Mouse (Mus musculus) heart, postnatal 0 days (tissue): ENCODE measurements at regions not wholly inside any gene's neighbourhood (a gene's known extent, or its start where the extent isn't known, plus 50 kb on each side); places are given as distances from the start of the nearest gene placed in this dataset.
A peak's percentile ranks its signal among the peaks of the same experiment; 100 is the strongest.

Experiments
- ATAC-seq: fragments of 200-750 bp; cut with Nextera tagmentation; 2 replicates; pipeline ENCODE4 v1.8.0; 2017; ENCODE audit warnings: low read depth, moderate number of reproducible peaks, moderate library complexity; ENCODE audit not compliant: insufficient read depth
- DNase-seq: peaks from one replicate; pipeline ENCODE4 v3.0.0-alpha.2; 2016; ENCODE audit warnings: low spot score
- H3K27ac ChIP-seq: fragments of 300-500 bp; sonication (generic); 2 replicates; pipeline ENCODE4 v1.5.1; 2014; ENCODE audit warnings: low read depth, mild to moderate bottlenecking
- H3K27me3 ChIP-seq: fragments of 300-500 bp; sonication (generic); 2 replicates; pipeline ENCODE4 v1.6.1; 2014; ENCODE audit warnings: low read length, mixed read lengths; ENCODE audit not compliant: control insufficient read depth, insufficient read depth
- H3K36me3 ChIP-seq: fragments of 300-500 bp; sonication (generic); replicated peaks from 2 replicates; pipeline ENCODE4 v1.6.1; 2014; ENCODE audit warnings: low read length, mixed read lengths; ENCODE audit not compliant: control insufficient read depth, insufficient read depth
- H3K4me1 ChIP-seq: fragments of 300-500 bp; sonication (generic); 2 replicates; pipeline ENCODE4 v1.6.1; 2014; ENCODE audit warnings: antibody characterized with exemption; ENCODE audit not compliant: control insufficient read depth, insufficient read depth
- H3K4me2 ChIP-seq: fragments of 300-500 bp; sonication (generic); 2 replicates; pipeline ENCODE4 v1.6.1; 2014; ENCODE audit warnings: low read depth, mild to moderate bottlenecking, low read length, moderate library complexity
- H3K4me3 ChIP-seq: fragments of 300-500 bp; sonication (generic); 2 replicates; pipeline ENCODE4 v1.5.1; 2014; ENCODE audit warnings: low read depth, low read length
- H3K9ac ChIP-seq: fragments of 300-500 bp; sonication (generic); replicated peaks from 2 replicates; pipeline ENCODE4 v1.6.1; 2014; ENCODE audit warnings: low read depth, low read length, mixed read lengths
- H3K9me3 ChIP-seq: fragments of 300-500 bp; sonication (generic); replicated peaks from 2 replicates; pipeline ENCODE4 v1.6.1; 2016; ENCODE audit warnings: low read length; ENCODE audit not compliant: control insufficient read depth
- CTCF ChIP-seq: IDR thresholded peaks from 2 replicates; pipeline ENCODE4 v1.5.1; 2016; ENCODE audit warnings: antibody characterized with exemption, control low read depth, low read depth
- EP300 ChIP-seq: IDR thresholded peaks from 2 replicates; pipeline ENCODE4 v1.6.1; 2016; ENCODE audit warnings: antibody characterized with exemption, low read depth
- WGBS: fragments of 180-500 bp; shearing (Covaris S2); extraction: QIAGEN DNeasy Blood & Tissue Kit; methylation state at CpG from one replicate; pipeline ENCODE4 v1.1.7; 2014; 5-methylcytosine and 5-hydroxymethylcytosine counted together

GRCm38 (mm10) chr8:31454736-31455391 is 1973.6 kb upstream of the 5930422O12Rik start:
- Histone ChIP-seq H3K9ac (no peak overlapping the region), H3K4me3 (no peak overlapping the region), H3K4me2 (no peak overlapping the region), H3K36me3 (no peaks in the 10 kb centered on the region), H3K4me1 (no peaks in the 10 kb centered on the region), H3K27me3 (no peaks in the 10 kb centered on the region), H3K27ac (no peak overlapping the region), H3K9me3 (no peaks in the 10 kb centered on the region)
- no peak for TF ChIP-seq CTCF
- no peak for TF ChIP-seq EP300
- no peak for ATAC-seq
- DNase-seq: no peak
- WGBS: 78% methylated on average over 16 of the region's 16 CpGs

GRCm38 (mm10) chr8:31460349-31460748 is 1968.2 kb upstream of the 5930422O12Rik start:
- Histone ChIP-seq H3K4me3 (no peak overlapping the region), H3K27ac (no peak overlapping the region), H3K9me3 (no peaks in the 10 kb centered on the region), H3K4me1 (no peaks in the 10 kb centered on the region), H3K36me3 (no peaks in the 10 kb centered on the region), H3K4me2 (no peak overlapping the region), H3K9ac (no peak overlapping the region), H3K27me3 (no peaks in the 10 kb centered on the region)
- DNase-seq (peak; percentile 7), ATAC-seq (no peak; the same call in 1 of the 2 replicates)
- peak; percentile 47 for TF ChIP-seq CTCF
- TF ChIP-seq EP300: no peak
- 69% methylated on average over 3 of the region's 3 CpGs for WGBS
